Comparison of ENCODE assay signal across 12 mouse cellular contexts in genomic region chr9:119853071-119853846, GRCm38 (mm10). TPM values are rescaled to one million over a fixed set of nuclear protein-coding genes. Genes with fewer than 3 reads are reported as not detected.
DNase-seq lines count a peak whose midpoint lies in the region; ATAC-seq and TF ChIP-seq lines count a peak whose summit lies in the region.
"Had no signal": no experiment of that assay in that cellular context is flagged by ENCODE, and none has a peak within 500 bp of the region (broad histone marks: within the 10 kb centered on the region; RNA-seq: fewer than 3 reads in every experiment).

No protein-coding gene starts in this region.

- WGBS in forebrain, embryonic 13.5 days: 76% methylated on average over 2 of the region's 2 CpGs
- WGBS in kidney, adult 2 months: 22% methylated on average over 2 of the region's 2 CpGs
- WGBS in midbrain, embryonic 12.5 days: 74% methylated on average over 2 of the region's 2 CpGs

- no peak for TF ChIP-seq POLR2A in kidney, adult 2 months (IDR thresholded peaks at IDR 0.05; ENCODE audit: low read depth, low read length)

- H3K4me3 ChIP-seq in layer of hippocampus, adult 2 months: no peak overlapping the region
- H3K4me3 ChIP-seq in forebrain, embryonic 13.5 days: no peak overlapping the region
- no peak overlapping the region for H3K4me3 ChIP-seq in kidney, adult 2 months (ENCODE audit: insufficient read depth, low read depth, low read length)
- H3K4me3 ChIP-seq in midbrain, embryonic 12.5 days: no peak overlapping the region

- peak; percentile 51; the same call in 1 of the 2 replicates for ATAC-seq in forebrain, embryonic 13.5 days
- ATAC-seq in midbrain, embryonic 12.5 days (ENCODE audit: low FRiP score, low read depth): no peak
- no peak for ATAC-seq in monocyte, adult 5-6 weeks (replicated peaks; ENCODE audit: insufficient number of reproducible peaks, low FRiP score, low TSS enrichment, poor library complexity, severe bottlenecking)

- no peak overlapping the region for H3K27ac ChIP-seq in layer of hippocampus, adult 2 months
- H3K27ac ChIP-seq in forebrain, embryonic 13.5 days: peak overlapping the region; percentile 45; the same call in 1 of the 2 replicates
- peak overlapping the region; percentile 35 for H3K27ac ChIP-seq in kidney, adult 2 months (ENCODE audit: insufficient read depth, low read depth, low read length)
- H3K27ac ChIP-seq in midbrain, embryonic 12.5 days (replicated peaks): peak overlapping the region; percentile 58

- H3K9me3 ChIP-seq in forebrain, embryonic 13.5 days (replicated peaks): peaks cover 9% of the 10 kb centered on the region
- H3K9me3 ChIP-seq in midbrain, embryonic 12.5 days: no peaks in the 10 kb centered on the region

- H3K27me3 ChIP-seq in forebrain, embryonic 13.5 days: no peaks in the 10 kb centered on the region
- H3K27me3 ChIP-seq in kidney, adult 2 months (replicated peaks; ENCODE audit: control insufficient read depth, insufficient read depth, low read length): no peaks in the 10 kb centered on the region
- H3K27me3 ChIP-seq in midbrain, embryonic 12.5 days: peaks cover 3% of the 10 kb centered on the region; the same call in 1 of the 2 replicates

- no peak overlapping the region for H3K4me2 ChIP-seq in forebrain, embryonic 13.5 days
- H3K4me2 ChIP-seq in midbrain, embryonic 12.5 days (replicated peaks): no peak overlapping the region

- TF ChIP-seq CTCF in layer of hippocampus, adult 2 months (conservative IDR thresholded peaks at IDR 0.05): peak; percentile 45
- TF ChIP-seq CTCF in kidney, adult 2 months (conservative IDR thresholded peaks at IDR 0.05; ENCODE audit: insufficient read depth, insufficient read length, low read depth, low read length): no peak

- H3K4me1 ChIP-seq in forebrain, embryonic 13.5 days: peaks cover 16% of the 10 kb centered on the region
- H3K4me1 ChIP-seq in kidney, adult 2 months (ENCODE audit: control insufficient read depth, insufficient read depth, low read length): peaks cover 11% of the 10 kb centered on the region; the same call in 1 of the 2 replicates
- H3K4me1 ChIP-seq in midbrain, embryonic 12.5 days: peaks cover 14% of the 10 kb centered on the region

- DNase-seq in layer of hippocampus, adult 2 months (ENCODE audit: low spot score in 2 of 2): no peak
- DNase-seq in layer of hippocampus, adult 11-12 months (ENCODE audit: low spot score): no peak
- DNase-seq in kidney, adult 2 months: peak; percentile 53
- no peak for DNase-seq in right cerebral cortex, postnatal 14 days
- no peak for DNase-seq in spleen, adult 12 weeks (ENCODE audit: low spot score)
- DNase-seq: adrenal gland, adult 8-10 months; heart, postnatal 14 days; lung, postnatal 10 days had no signal

- no peaks in the 10 kb centered on the region for H3K36me3 ChIP-seq in forebrain, embryonic 13.5 days (ENCODE audit: poor library complexity, severe bottlenecking)
- H3K36me3 ChIP-seq in kidney, adult 2 months (ENCODE audit: control insufficient read depth, insufficient read depth, low read length): no peaks in the 10 kb centered on the region
- H3K36me3 ChIP-seq in midbrain, embryonic 12.5 days: no peaks in the 10 kb centered on the region

- no peak overlapping the region for H3K9ac ChIP-seq in forebrain, embryonic 13.5 days
- no peak overlapping the region for H3K9ac ChIP-seq in midbrain, embryonic 12.5 days (replicated peaks)

RNA-seq across cellular contexts. Expression of gene Scn11a, which starts 28.0 kb away (rescaled TPM):
- total RNA-seq in layer of hippocampus, adult 2 months (2021): not detected
- polyA plus RNA-seq in forebrain, embryonic 13.5 days (2015; fragmentation: Nextera tagmentation; extraction: Ambion mirVana): 0.30 and 0.38 TPM in 2 replicates
- polyA plus RNA-seq in kidney, adult 2 months (2012; rRNA removed): 0.01 and 0.03 TPM in 2 replicates
- 0.17 and 0.18 TPM in 2 replicates for polyA plus RNA-seq in midbrain, embryonic 12.5 days (2016; fragmentation: Nextera tagmentation; extraction: Ambion mirVana)
- total RNA-seq in monocyte, adult 5-6 weeks (2017): not detected in 3 replicates
- total RNA-seq: adrenal gland, adult 8-10 months; granulocyte monocyte progenitor cell, adult 5-6 weeks had no signal

RNA-seq across cellular contexts. Expression of gene Wdr48, which starts 41.4 kb away (rescaled TPM):
- total RNA-seq in layer of hippocampus, adult 2 months (2021): 10 to 100 TPM; 76.5 to 84.9 TPM
- 67.7 and 76.8 TPM in 2 replicates for polyA plus RNA-seq in forebrain, embryonic 13.5 days (2015; fragmentation: Nextera tagmentation; extraction: Ambion mirVana)
- 27.3 and 32.2 TPM in 2 replicates for polyA plus RNA-seq in kidney, adult 2 months (2012; rRNA removed)
- 77.0 and 78.1 TPM in 2 replicates for polyA plus RNA-seq in midbrain, embryonic 12.5 days (2016; fragmentation: Nextera tagmentation; extraction: Ambion mirVana)
- total RNA-seq in monocyte, adult 5-6 weeks (2017): 34.3 to 58.8 TPM (median 53.3 TPM) in 3 replicates
